Mouse (Mus musculus) brown adipose tissue, adult 24 weeks (tissue): ENCODE results near the gene Auts2. TPM values are rescaled to one million over a fixed set of nuclear protein-coding genes. Genes with fewer than 3 reads are reported as not detected.
A peak's percentile ranks its signal among the peaks of the same experiment; 100 is the strongest.

Experiments used
- H3K27ac ChIP-seq: fragments of 200-500 bp; replicated peaks from 2 replicates; pipeline ENCODE4 v1.5.1; 2012; ENCODE audit warnings: low read depth, mild to moderate bottlenecking, low read length
- H3K4me1 ChIP-seq: fragments of 200-500 bp; 2 replicates; pipeline ENCODE4 v1.6.1; 2012; ENCODE audit warnings: low read length, mixed read lengths; ENCODE audit not compliant: control insufficient read depth, insufficient read depth, insufficient read length
- H3K4me3 ChIP-seq: fragments of 200-500 bp; 2 replicates; pipeline ENCODE4 v1.5.1; 2012; ENCODE audit warnings: low read depth, mild to moderate bottlenecking, low read length, moderate library complexity; ENCODE audit not compliant: insufficient read depth
- polyA plus RNA-seq: library from polyadenylated mRNA; stranded (reverse); fragments of >200 nt; gene quantifications from 2 replicates; pipeline ENCODE4 v1.2.4, GENCODE M21; 2012; ENCODE audit not compliant: missing spikeins, insufficient read depth, insufficient read length

Gene Auts2
- polyA plus RNA-seq, 1 experiment = 2.4 TPM

- Histone ChIP-seq H3K27ac (no peak overlapping the region), H3K4me1 (peaks cover 14% of the 10 kb centered on the region), H3K4me3 (no peak overlapping the region)
Measured at GRCm38 (mm10) chr5:131647683-131648119, 895.4 kb downstream of the Auts2 start.

GRCm38 (mm10) chr5:131647104-131647682 is 896.0 kb downstream of the Auts2 start:
- no peak overlapping the region for H3K27ac ChIP-seq
- no peak overlapping the region for H3K4me3 ChIP-seq
- H3K4me1 ChIP-seq = peaks cover 17% of the 10 kb centered on the region

DNA sequence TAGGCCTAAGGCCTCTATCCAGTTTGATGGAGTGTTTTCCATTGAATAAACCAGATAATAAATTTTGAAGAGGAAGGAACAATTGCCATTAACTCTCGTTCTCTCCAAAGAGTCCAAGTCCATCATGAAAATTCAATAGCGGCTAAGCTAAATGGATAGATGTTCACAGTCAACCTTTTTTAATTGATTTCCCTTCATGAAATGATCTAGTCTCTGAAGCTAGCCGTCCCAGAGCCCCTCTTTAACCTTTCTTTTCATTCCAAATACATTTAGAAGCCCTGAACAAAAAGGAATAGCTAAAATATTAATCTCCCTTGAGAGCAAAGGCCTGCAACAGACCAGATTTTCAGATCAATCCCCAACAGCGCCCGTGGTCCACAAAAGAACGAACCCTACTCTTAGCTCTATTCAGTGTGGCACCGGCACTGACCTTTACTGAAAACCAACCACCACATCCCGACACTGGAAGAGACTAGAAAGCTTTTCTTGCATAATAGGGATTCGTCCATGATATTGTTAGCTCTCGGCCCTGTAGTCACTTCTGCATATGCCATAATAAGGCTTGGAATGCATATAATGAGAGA is 896.9 kb downstream of the Auts2 start:
- Histone ChIP-seq H3K4me1 (peaks cover 17% of the 10 kb centered on the region), H3K27ac (no peak overlapping the region), H3K4me3 (no peak overlapping the region)

DNA sequence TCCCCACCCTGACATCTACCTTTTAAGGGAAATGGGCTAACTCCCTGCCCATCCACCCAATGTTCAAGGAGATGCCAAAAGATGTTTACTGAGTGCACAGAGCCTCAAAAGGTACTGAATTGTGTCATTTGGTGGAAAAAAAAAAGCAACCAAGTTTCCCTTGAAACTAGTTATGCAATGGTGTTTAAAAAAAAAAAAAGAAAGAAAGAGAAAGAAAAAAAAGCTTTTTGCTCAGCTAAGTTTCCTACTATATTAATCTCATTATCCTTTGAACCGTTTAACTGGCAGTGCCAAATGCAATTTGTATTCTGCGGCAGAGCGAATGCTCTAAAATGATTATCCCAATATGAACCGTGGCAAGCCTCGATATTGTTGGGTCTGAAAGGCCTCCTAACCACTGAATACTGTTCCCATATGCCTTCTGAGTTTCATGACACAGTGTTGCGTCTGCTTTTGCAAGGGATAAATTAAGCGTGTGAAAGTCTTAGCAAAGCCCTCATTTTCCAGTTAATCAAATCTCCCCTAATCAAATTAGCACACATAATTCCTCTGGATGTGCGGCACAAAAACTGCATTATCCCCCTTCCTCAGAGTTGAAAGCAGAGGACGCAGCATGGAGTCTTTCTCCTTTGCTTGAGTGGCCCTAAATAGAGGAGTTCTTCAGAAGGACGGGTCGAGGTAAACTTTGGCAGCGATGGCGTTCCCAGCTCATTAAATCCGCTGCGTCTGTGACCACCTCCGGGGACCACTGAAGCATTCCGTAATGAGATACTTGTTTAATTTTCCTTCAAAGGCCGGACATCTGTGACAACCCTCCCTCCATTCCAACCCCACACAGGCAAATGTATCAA is 897.6 kb downstream of the Auts2 start:
- peaks cover 17% of the 10 kb centered on the region for H3K4me1 ChIP-seq
- no peak overlapping the region for H3K27ac ChIP-seq
- H3K4me3 ChIP-seq = no peak overlapping the region

GRCm38 (mm10) chr5:131644331-131644730 is 898.8 kb downstream of the Auts2 start:
- Histone ChIP-seq H3K4me3 (no peak overlapping the region), H3K4me1 (peaks cover 17% of the 10 kb centered on the region), H3K27ac (no peak overlapping the region)

DNA sequence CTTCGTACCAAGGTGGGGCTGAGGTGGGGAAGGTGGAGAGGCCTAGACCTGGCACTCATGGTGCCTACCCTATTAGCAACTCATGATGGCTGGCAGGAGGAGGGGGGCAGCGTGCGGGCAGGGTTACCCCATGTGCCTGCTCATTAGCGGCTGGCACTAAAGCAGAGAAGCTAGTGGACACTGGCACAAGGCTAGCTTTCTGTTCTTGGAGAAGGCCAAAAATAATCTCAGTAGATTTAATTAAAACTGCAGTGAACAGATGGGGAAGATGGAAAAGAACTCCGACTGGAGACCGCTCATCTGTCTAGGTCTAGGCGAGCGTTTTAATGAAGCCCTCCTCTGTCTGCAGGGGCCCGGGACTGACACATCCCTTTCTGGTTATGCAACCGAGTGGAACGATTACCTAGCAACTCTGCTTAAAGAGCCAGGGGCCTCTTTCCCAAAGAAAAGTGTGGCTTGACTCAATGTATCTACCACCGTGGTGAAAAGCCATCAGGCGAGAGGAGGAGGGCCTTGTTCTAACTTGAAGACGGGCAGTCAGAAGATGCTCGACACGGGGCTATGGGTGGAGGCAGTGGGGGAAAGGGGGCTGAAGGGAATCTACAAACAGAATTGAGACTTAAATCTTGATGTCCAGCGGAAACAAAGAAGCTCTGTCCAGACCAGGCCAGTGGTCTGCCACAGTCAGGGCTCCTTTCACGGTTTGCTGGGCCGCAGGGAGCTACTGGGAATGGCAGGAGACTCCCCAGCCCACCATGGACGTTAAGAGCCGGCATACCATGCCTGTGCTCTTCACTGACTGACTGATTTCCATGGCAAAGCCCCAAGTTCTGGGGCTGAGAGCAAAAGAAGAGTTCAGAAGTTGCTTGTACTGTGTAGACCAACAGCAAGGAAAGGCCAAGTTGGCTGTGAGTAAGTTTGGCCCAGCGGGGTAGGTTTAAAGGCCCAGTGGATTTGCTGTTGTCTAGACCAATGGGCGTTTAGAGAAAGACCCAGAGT is 899.7 kb downstream of the Auts2 start:
- Histone ChIP-seq H3K4me3 (no peak overlapping the region), H3K4me1 (peaks cover 17% of the 10 kb centered on the region), H3K27ac (peak overlapping the region; percentile 72)

DNA sequence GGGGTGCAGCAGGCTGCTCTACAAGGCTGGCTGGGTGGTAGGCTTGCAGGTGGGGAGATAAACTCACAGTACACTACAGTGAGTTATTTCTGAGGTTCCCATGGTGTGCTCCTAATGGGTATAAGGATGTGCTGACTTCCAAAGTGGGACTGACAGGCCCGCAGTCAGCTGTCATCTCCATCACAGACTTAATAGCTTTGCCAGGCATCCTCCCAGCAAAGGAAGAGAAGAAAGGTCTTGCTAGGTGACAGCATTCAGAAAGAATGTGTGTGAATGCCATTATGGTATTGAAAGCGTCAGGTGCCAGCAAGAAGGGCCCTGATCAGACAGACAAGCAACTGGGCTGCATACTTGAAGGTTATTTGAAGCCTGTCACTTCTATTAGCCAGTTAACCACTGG is 900.4 kb downstream of the Auts2 start:
- H3K4me1 ChIP-seq = peaks cover 14% of the 10 kb centered on the region
- H3K27ac ChIP-seq = peak overlapping the region; percentile 81
- H3K4me3 ChIP-seq = no peak overlapping the region

DNA sequence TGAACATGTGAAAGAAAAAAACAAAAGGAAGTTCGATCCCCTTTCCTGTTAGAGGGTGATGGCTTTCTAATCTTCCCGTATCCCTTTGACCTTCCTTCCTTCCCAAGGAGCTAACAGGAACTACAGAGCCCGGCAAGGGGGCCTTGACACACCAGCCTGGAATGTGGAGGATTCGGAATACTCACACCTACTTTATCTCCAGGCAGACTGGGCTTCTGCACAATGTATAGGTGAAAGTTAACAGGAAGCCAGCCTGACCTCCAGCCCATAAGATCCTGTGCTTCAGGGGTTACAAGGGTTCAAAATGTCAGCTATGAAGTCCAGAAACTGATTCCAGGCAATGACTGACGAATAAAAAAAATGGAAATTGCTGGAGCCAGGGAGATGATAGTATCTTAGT is 906.7 kb downstream of the Auts2 start:
- Histone ChIP-seq H3K4me3 (no peak overlapping the region), H3K4me1 (peaks cover 3% of the 10 kb centered on the region; the same call in 1 of the 2 replicates), H3K27ac (no peak overlapping the region)

DNA sequence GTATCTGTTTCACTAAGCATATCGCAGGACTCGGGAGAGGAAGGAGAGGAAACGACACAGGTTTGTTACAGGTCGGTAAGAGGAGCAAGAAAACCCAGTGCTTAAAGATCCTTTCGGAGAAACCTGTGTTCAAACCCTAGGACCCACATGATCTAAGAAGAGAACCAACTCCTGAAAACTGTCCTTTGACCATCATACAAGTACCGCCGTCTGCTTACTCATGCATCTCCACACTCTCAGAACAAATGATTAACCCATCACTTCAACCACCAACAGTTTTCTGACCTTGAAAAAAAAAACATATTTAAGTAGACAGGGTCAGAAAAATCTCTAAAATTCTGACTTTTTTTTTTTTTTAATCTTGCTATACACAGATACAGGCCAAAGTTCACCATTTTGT is 908.4 kb downstream of the Auts2 start:
- Histone ChIP-seq H3K4me3 (no peak overlapping the region), H3K27ac (no peak overlapping the region), H3K4me1 (peaks cover 5% of the 10 kb centered on the region; the same call in 1 of the 2 replicates)

- Histone ChIP-seq H3K27ac (no peak overlapping the region), H3K4me3 (no peak overlapping the region), H3K4me1 (peaks cover 4% of the 10 kb centered on the region; the same call in 1 of the 2 replicates)
Measured at GRCm38 (mm10) chr5:131631998-131632379, 911.2 kb downstream of the Auts2 start.

DNA sequence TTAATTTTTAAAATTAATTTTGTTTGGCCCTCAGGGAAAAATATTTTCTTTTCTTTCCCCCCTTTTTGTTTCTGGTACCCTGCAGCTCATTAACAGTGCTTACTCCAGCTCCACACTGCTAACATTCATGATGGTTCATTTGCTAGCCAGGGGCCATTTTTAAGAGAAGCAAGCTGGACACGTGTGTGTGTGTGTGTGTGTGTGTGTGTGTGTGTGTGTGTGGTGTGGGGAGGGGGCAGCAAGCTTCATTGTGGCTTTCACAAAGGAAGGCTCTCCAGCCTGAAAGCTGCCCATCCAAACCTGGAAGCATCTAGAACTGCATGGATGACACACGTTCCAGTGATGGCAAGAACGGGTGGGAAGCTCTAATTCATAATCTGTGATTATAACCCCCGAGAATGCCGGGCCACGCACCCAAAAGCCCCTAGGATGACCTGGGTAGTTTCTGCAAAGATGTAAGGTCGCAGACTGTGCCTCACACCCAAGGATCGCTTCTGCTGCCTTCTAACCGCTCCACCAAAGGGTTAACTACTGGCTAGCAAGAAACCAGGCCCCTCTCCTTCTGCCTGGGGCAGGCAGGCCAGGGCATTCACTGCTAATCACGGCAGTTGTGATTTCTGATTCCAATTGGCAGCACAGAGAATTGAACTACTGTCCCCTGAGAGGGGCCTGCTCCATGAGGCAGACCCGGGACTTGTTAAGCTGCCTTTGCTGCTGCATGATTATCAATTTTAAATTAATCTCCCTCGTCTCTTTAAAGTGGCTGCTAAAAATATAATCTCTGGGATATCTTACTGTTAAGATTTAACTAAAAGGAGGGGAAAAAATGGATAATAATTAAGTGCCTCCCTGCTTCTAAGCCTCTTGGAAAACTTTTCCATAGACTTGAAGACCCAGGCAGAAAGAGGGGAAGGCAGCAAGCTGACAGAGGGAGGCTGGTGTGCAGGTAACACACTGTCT is 911.8 kb downstream of the Auts2 start:
- H3K27ac ChIP-seq = no peak overlapping the region
- peaks cover 2% of the 10 kb centered on the region; the same call in 1 of the 2 replicates for H3K4me1 ChIP-seq
- H3K4me3 ChIP-seq = no peak overlapping the region

DNA sequence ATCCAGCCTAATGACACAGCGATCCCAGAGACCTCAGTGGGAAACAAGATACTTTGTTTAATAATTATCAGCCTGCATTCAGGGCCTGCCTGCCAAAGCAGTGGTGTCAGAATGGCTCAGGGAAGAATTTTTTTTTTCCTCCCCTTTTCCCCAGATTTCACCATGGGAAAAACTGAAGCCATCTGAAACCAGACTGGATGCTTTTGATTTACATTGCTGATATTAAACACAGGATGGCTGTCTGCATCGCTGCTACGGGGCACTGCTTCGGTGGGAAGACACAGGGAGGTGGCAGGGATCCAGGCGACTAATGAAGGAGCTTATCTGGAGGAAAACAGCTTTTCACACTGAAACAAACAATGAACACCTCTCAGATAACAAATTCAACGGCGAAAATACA is 912.6 kb downstream of the Auts2 start:
- H3K4me1 ChIP-seq = peaks cover 2% of the 10 kb centered on the region; the same call in 1 of the 2 replicates
- H3K27ac ChIP-seq = no peak overlapping the region
- no peak overlapping the region for H3K4me3 ChIP-seq

GRCm38 (mm10) chr5:131616113-131616876 is 926.8 kb downstream of the Auts2 start:
- H3K4me1 ChIP-seq = no peaks in the 10 kb centered on the region; the same call in 1 of the 2 replicates
- no peak overlapping the region for H3K4me3 ChIP-seq
- no peak overlapping the region for H3K27ac ChIP-seq
